Mouse (Mus musculus) liver, postnatal 0 days (tissue): ENCODE results near the gene Bms1.

Experiments
- CTCF ChIP-seq: sonication (generic); IDR thresholded peaks from 2 replicates; pipeline ENCODE4 v1.5.1; 2016; ENCODE audit warnings: antibody characterized with exemption, low read depth
- EP300 ChIP-seq: IDR thresholded peaks from 2 replicates; pipeline ENCODE4 v1.6.1; 2016; ENCODE audit warnings: antibody characterized with exemption, low read depth, mild to moderate bottlenecking

DNA sequence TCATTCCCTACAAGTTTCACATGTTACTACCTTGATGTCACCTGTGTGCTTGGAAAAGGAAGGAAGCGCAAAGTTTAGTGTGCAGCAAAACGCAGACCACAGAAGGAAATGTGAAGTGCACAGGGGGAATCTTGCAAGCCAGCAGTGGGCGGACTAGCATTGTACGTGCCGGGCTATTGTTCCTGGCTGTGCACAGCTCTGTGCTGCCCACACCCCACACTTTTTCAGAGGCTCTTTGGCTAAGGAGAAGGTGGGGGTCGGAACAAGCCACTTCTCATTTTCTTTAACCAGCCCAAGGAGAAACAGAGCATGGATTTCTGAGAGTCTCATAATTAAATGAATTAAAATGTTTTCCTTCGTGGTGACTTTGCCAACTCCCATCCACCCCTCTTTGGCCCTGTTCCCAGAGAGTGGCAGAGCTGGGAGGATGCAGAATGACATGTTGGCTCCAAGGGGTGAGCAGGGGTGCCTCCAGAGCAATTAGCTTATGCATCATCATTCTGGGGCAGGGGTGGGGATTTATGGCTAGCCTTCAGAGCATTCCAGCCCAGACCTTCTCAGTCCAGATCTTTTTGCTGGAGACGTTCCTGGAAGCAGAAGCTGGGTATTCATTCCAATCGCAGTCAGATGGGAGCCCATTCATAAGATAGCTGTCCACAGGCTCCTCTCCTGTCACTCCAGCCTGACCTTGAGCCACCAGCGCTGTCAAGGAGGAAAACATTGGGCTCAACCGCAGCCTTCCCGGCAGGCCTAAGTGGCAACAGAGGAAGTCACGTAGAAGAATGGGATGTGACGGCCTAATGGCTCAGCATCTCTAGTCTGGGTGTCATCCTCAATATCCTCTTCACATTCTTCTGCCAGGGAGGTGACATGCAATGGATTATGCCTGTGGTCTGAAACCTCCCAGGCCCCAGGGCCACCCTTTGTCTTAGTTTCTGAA, 82.5 kb downstream of the Bms1 start:
- TF ChIP-seq CTCF, result no peak
- no peak for TF ChIP-seq EP300
